Mouse (Mus musculus) liver, adult 2 months (tissue): ENCODE measurements around the gene Gm281.

Source experiments
- CTCF ChIP-seq: fragments of 200-500 bp; IDR thresholded peaks from 2 replicates; pipeline ENCODE4 v1.5.1; 2011; ENCODE audit warnings: low read depth, low read length, control low read depth
- POLR2A ChIP-seq: fragments of 200-500 bp; IDR thresholded peaks from 2 replicates; pipeline ENCODE4 v1.6.1; 2011; ENCODE audit warnings: low read length, control low read depth; ENCODE audit not compliant: insufficient read depth; ENCODE audit errors: extremely low read depth

- no peak for TF ChIP-seq POLR2A
- no peak for TF ChIP-seq CTCF
These were observed 124.3 kb downstream of the Gm281 start for GRCm38 (mm10) chr14:13790001-13790400.
